Mouse (Mus musculus): ENCODE results near the gene Ssbp4.

DNA sequence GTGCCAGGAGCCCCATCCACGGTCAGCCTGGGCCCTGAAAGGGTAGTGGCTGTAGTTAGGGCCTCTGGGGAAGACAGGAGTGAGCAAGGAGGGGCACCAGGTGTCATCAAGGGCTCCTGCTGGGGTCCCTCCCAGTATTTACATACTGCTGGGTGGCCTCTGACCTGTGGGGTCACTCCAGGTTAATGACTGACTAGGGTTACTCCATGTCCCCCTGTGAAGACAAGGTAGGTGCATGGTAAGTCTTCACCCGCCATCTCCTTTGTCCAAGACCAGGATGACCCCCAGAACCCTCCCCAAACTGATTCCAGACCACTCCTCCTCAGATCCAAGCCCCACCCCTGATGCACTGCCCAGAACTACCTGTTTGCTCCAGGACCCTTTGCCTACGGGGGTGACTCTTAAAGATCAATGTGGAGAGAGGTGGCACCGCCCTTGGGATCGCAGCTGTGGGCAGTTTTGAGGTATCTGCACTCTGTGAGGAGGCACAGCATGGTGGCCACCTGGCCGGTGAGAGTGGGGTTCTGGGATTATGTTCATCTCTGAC, 23.7 kb upstream of the Ssbp4 start, which contains the start of gene Gdf15:
- TF ChIP-seq ZC3H11A (IDR thresholded peaks at IDR 0.05; ENCODE audit: borderline replicate concordance, low read depth, low read length) = no peak
- TF ChIP-seq ZNF384 (IDR thresholded peaks at IDR 0.05; ENCODE audit: low read depth, low read length) = no peak
- no peak for TF ChIP-seq MAFK (IDR thresholded peaks at IDR 0.05; ENCODE audit: insufficient read depth, low read depth, low read length)
- no peak for TF ChIP-seq CHD2 (IDR thresholded peaks at IDR 0.05; ENCODE audit: low read depth, low read length)
- TF ChIP-seq HCFC1 (IDR thresholded peaks at IDR 0.05; ENCODE audit: borderline replicate concordance, insufficient read depth, low read length) = no peak

Measured in ES-E14 (cell line).